18 mouse cellular contexts compared by ENCODE assay signal in the genomic region with DNA sequence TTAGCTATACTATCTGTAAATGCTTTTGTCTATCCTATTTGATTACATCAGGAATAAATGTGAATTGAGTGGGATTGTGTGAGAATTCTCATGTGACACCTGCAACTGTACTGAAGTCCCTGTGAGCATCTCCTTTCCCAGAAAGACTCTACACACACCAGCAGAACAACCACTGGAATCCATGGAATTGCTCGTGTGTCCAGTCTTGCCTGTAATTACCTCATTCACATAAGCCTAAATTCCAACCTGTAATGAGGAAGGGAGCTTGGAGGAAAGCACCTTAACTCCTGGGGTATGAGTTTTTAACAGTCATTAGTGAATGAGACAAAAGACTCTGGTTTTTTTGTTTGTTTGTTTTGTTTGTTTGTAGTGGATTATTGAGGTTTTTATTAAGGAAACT.
"Had no signal": no experiment of that assay in that cellular context is flagged by ENCODE, and none has a peak within 500 bp of the region (broad histone marks: within the 10 kb centered on the region; RNA-seq: fewer than 3 reads in every experiment).

No protein-coding gene starts in this region.

- H3K9ac ChIP-seq: lung, embryonic 14.5 days; midbrain, embryonic 13.5 days; midbrain, embryonic 15.5 days; neural tube, embryonic 13.5 days; neural tube, embryonic 15.5 days had no signal

- ATAC-seq: midbrain, embryonic 13.5 days; midbrain, embryonic 15.5 days had no signal

- H3K4me1 ChIP-seq: midbrain, embryonic 10.5 days; midbrain, embryonic 13.5 days; midbrain, embryonic 15.5 days; neural tube, embryonic 13.5 days; neural tube, embryonic 15.5 days had no signal

- H3K4me3 ChIP-seq: midbrain, embryonic 10.5 days; midbrain, embryonic 13.5 days; midbrain, embryonic 15.5 days; myocyte; neural tube, embryonic 13.5 days; neural tube, embryonic 15.5 days had no signal

- H3K27me3 ChIP-seq: midbrain, embryonic 13.5 days; midbrain, embryonic 15.5 days; neural tube, embryonic 13.5 days; neural tube, embryonic 15.5 days had no signal

- H3K9me3 ChIP-seq: midbrain, embryonic 10.5 days; midbrain, embryonic 13.5 days; midbrain, embryonic 15.5 days; neural tube, embryonic 13.5 days; neural tube, embryonic 15.5 days had no signal

- H3K36me3 ChIP-seq: midbrain, embryonic 10.5 days; midbrain, embryonic 13.5 days; midbrain, embryonic 15.5 days; neural tube, embryonic 13.5 days; neural tube, embryonic 15.5 days had no signal

- H3K27ac ChIP-seq: midbrain, embryonic 10.5 days; midbrain, embryonic 13.5 days; midbrain, embryonic 15.5 days; neural tube, embryonic 13.5 days; neural tube, embryonic 15.5 days had no signal

- H3K4me2 ChIP-seq: lung, embryonic 14.5 days; midbrain, embryonic 13.5 days; midbrain, embryonic 15.5 days; neural tube, embryonic 13.5 days; neural tube, embryonic 15.5 days had no signal

- DNase-seq: lung, adult 18-20 months; lung, embryonic 14.5 days; lung, postnatal 10 days; lung, postnatal 4 days; retina, postnatal 1 day; right cerebral cortex, adult 18-20 months; right cerebral cortex, postnatal 25 days; right cerebral cortex, postnatal 4 days; spleen, adult 18-20 months; thymus, adult 18-20 months; thymus, postnatal 14 days; thymus, postnatal 36 days had no signal
